Mouse (Mus musculus) lung, postnatal 0 days (tissue): ENCODE data around the gene Arhgap17.
A peak's percentile ranks its signal among the peaks of the same experiment; 100 is the strongest.

Experiments used
- CTCF ChIP-seq: IDR thresholded peaks from 2 replicates; pipeline ENCODE4 v1.5.1; 2016; ENCODE audit warnings: antibody characterized with exemption, mild to moderate bottlenecking
- EP300 ChIP-seq: IDR thresholded peaks from 2 replicates; pipeline ENCODE4 v1.6.1; 2016; ENCODE audit warnings: antibody characterized with exemption, mild to moderate bottlenecking, control low read depth

DNA sequence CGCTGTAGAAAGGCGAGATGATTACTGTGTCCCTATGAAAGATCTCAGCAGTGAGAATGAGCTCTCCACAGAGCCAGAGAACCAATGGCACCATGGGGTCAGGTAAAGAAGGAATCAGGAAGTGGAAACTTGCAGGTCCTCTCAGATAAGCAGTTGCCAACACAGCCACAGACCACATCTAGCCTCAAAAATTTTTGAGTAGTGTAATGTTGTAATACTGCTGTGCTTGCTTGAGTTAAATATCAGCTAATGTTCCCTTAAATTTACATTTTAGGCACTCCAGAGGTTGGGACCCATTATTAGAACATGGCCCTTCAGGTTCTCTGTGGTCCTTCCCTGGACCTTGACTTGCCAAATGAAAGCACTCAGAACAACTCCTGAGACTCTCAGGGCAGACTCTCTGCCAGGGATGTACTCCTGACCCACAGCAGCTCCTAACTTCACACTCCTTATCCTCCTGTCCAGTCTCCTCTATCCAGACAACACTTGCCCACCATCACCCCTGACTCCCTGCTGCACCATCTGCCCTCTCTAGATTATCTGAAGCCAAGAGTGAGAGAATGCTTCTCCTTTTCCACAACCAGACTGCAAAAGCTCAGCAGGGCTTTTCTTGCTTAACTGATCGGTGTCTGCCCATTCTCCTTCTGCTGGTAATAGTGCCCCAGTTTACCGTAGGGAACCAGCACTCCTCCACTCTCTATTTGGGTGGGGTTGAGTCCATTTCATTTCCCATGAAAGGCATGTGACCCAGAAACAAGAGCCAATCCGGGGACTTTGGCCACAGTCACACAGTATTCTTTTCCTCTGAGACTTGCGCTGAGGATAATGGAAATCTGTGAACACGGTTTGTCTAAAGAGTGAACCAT, 3.6 kb downstream of the Arhgap17 start:
- TF ChIP-seq CTCF: no peak
- peak; percentile 71 for TF ChIP-seq EP300
